Mouse (Mus musculus) MEL (cell line): Measurements from ENCODE around the gene Cdc27.

ENCODE experiments used
- CTCF ChIP-seq, 3 experiments: IDR thresholded peaks in 2 of 3; conservative IDR thresholded peaks in 1 of 3; 2 replicates each; pipeline ENCODE4 v1.5.1; 2011 to 2012; ENCODE audit warnings: low read length in 3 of 3, low read depth in 2 of 3, mild to moderate bottlenecking in 2 of 3, improper control_type of control experiment in 1 of 3, inconsistent platforms in 1 of 3, mixed read lengths in 1 of 3, moderate library complexity in 1 of 3; ENCODE audit not compliant: control insufficient read depth in 1 of 3, insufficient read depth in 1 of 3, poor library complexity in 1 of 3, severe bottlenecking in 1 of 3
- POLR2AphosphoS2 ChIP-seq: IDR thresholded peaks from 2 replicates; pipeline ENCODE4 v1.6.1; 2011; ENCODE audit warnings: low read length, improper control_type of control experiment
- SIN3A ChIP-seq: IDR thresholded peaks from 2 replicates; pipeline ENCODE4 v1.6.1; 2012; ENCODE audit warnings: low read length, improper control_type of control experiment, inconsistent platforms
- TCF12 ChIP-seq: IDR thresholded peaks from 2 replicates; pipeline ENCODE4 v1.6.1; 2014; ENCODE audit warnings: low read depth, mild to moderate bottlenecking, inconsistent platforms, low read length, improper control_type of control experiment, moderate library complexity

- no peak for TF ChIP-seq TCF12
- TF ChIP-seq CTCF (IDR thresholded peaks at IDR 0.05 in 2 of 3, conservative IDR thresholded peaks at IDR 0.05 in 1 of 3; ENCODE audit: control insufficient read depth in 1 of 3, insufficient read depth in 1 of 3, low read depth in 2 of 3, low read length in 3 of 3, poor library complexity in 1 of 3, severe bottlenecking in 1 of 3) = no peak
- TF ChIP-seq POLR2AphosphoS2 = no peak
- TF ChIP-seq SIN3A = no peak
Observed at GRCm38 (mm10) chr11:104563496-104563895, 13.1 kb upstream of the Cdc27 start.
